Mouse (Mus musculus): ENCODE results near the gene Hdac7.

GRCm38 (mm10) chr15:97872161-97872560 is 27.9 kb upstream of the Hdac7 start:
- TF ChIP-seq CTCF (conservative IDR thresholded peaks at IDR 0.05; ENCODE audit: low read length) (no peak), POU5F1 (IDR thresholded peaks at IDR 0.05; ENCODE audit: borderline replicate concordance, low read length) (no peak), NANOG (IDR thresholded peaks at IDR 0.05; ENCODE audit: borderline replicate concordance, low read length) (no peak)

Data from E14TG2a.4 (cell line).